Mouse (Mus musculus): ENCODE measurements around the gene Galc.
A peak's percentile ranks its signal among the peaks of the same experiment; 100 is the strongest.

Galc gene

GRCm38 (mm10) chr12:98258845-98259517 is at the start of gene Galc:
Gene Galc (minus strand): TSS chr12:98259459.
- peak; percentile 66 for DNase-seq (ENCODE audit: low read depth, low spot score)

GRCm38 (mm10) chr12:98307179-98307915 is 48.1 kb upstream of the Galc start:
- no peak for DNase-seq (ENCODE audit: low read depth, low spot score)

GRCm38 (mm10) chr12:98303013-98303412 is 43.8 kb upstream of the Galc start:
- DNase-seq (ENCODE audit: low read depth, low spot score): no peak

GRCm38 (mm10) chr12:98301980-98302379 is 42.7 kb upstream of the Galc start:
- DNase-seq (ENCODE audit: low read depth, low spot score): no peak

GRCm38 (mm10) chr12:98294241-98294640 is 35.0 kb upstream of the Galc start:
- DNase-seq (ENCODE audit: low read depth, low spot score): no peak

- no peak for DNase-seq (ENCODE audit: low read depth, low spot score)
Observed at GRCm38 (mm10) chr12:98292278-98292677, 33.0 kb upstream of the Galc start.

GRCm38 (mm10) chr12:98290475-98290874 is 31.2 kb upstream of the Galc start:
- no peak for DNase-seq (ENCODE audit: low read depth, low spot score)

- DNase-seq (ENCODE audit: low read depth, low spot score): no peak
Observed at GRCm38 (mm10) chr12:98284477-98284876, 25.2 kb upstream of the Galc start.

GRCm38 (mm10) chr12:98283487-98283860 is 24.2 kb upstream of the Galc start:
- no peak for DNase-seq (ENCODE audit: low read depth, low spot score)

GRCm38 (mm10) chr12:98282776-98283486 is 23.7 kb upstream of the Galc start:
- no peak for DNase-seq (ENCODE audit: low read depth, low spot score)

GRCm38 (mm10) chr12:98280996-98281395 is 21.7 kb upstream of the Galc start:
- DNase-seq (ENCODE audit: low read depth, low spot score): no peak

- no peak for DNase-seq (ENCODE audit: low read depth, low spot score)
Observed at GRCm38 (mm10) chr12:98280530-98280929, 21.3 kb upstream of the Galc start.

- DNase-seq (ENCODE audit: low read depth, low spot score): no peak
Observed at GRCm38 (mm10) chr12:98272433-98272832, 13.2 kb upstream of the Galc start.

- DNase-seq (ENCODE audit: low read depth, low spot score): no peak
Observed at GRCm38 (mm10) chr12:98270810-98271566, 11.7 kb upstream of the Galc start.

- no peak for DNase-seq (ENCODE audit: low read depth, low spot score)
Observed at GRCm38 (mm10) chr12:98269791-98270745, 10.8 kb upstream of the Galc start.

GRCm38 (mm10) chr12:98268441-98269369 is 9.4 kb upstream of the Galc start, which contains the start of gene Gpr65:
Gene Gpr65 (plus strand): TSS chr12:98268635.
- no peak for DNase-seq (ENCODE audit: low read depth, low spot score)

- no peak for DNase-seq (ENCODE audit: low read depth, low spot score)
Observed at GRCm38 (mm10) chr12:98265697-98266096, 6.4 kb upstream of the Galc start.

- DNase-seq (ENCODE audit: low read depth, low spot score): no peak
Observed at GRCm38 (mm10) chr12:98259518-98259852, 226 bp upstream of the Galc start.

- no peak for DNase-seq (ENCODE audit: low read depth, low spot score)
Observed at GRCm38 (mm10) chr12:98258371-98258844, 851 bp downstream of the Galc start.

All from WW6 (cell line).